Mouse (Mus musculus) E14TG2a.4 (cell line): ENCODE measurements at regions not wholly inside any gene's neighbourhood (a gene's known extent, or its start where the extent isn't known, plus 50 kb on each side); places are given as distances from the start of the nearest gene placed in this dataset.

Experiments
- H3K27me3 ChIP-seq: 2 replicates; pipeline ENCODE4 v1.6.1; 2014; ENCODE audit warnings: low read length, control low read depth; ENCODE audit not compliant: insufficient read depth
- H3K36me3 ChIP-seq: 2 replicates; pipeline ENCODE4 v1.6.1; 2014; ENCODE audit warnings: low read length, control low read depth; ENCODE audit not compliant: insufficient read depth
- H3K4me1 ChIP-seq: replicated peaks from 2 replicates; pipeline ENCODE4 v1.6.1; 2014; ENCODE audit warnings: low read depth, low read length, control low read depth
- H3K4me3 ChIP-seq: replicated peaks from 2 replicates; pipeline ENCODE4 v1.5.1; 2014; ENCODE audit warnings: mild to moderate bottlenecking, low read length
- H3K9me3 ChIP-seq: 2 replicates; pipeline ENCODE4 v1.6.1; 2014; ENCODE audit warnings: low read length, control low read depth
- CTCF ChIP-seq: conservative IDR thresholded peaks from 2 replicates; pipeline ENCODE4 v1.5.1; 2014; ENCODE audit warnings: low read length
- NANOG ChIP-seq: IDR thresholded peaks from 2 replicates; pipeline ENCODE4 v1.6.1; 2014; ENCODE audit warnings: borderline replicate concordance, low read length, mixed read lengths
- POU5F1 ChIP-seq: IDR thresholded peaks from 2 replicates; pipeline ENCODE4 v1.6.1; 2014; ENCODE audit warnings: low read length, borderline replicate concordance

- peaks cover 12% of the 10 kb centered on the region for H3K27me3 ChIP-seq
- TF ChIP-seq POU5F1: no peak
- TF ChIP-seq NANOG: no peak
- TF ChIP-seq CTCF: no peak
- no peaks in the 10 kb centered on the region for H3K9me3 ChIP-seq
- no peak overlapping the region for H3K4me3 ChIP-seq
- no peaks in the 10 kb centered on the region for H3K4me1 ChIP-seq
- H3K36me3 ChIP-seq: no peaks in the 10 kb centered on the region
Observed at GRCm38 (mm10) chr12:9920401-9920800, 350.5 kb downstream of the Osr1 start.

GRCm38 (mm10) chr12:9921591-9922198, 351.8 kb downstream of the Osr1 start:
- Histone ChIP-seq H3K4me3 (no peak overlapping the region), H3K4me1 (no peaks in the 10 kb centered on the region), H3K36me3 (no peaks in the 10 kb centered on the region), H3K9me3 (no peaks in the 10 kb centered on the region), H3K27me3 (0 out of 2 replicates have a peak, but pooled peaks cover 3% of the 10 kb centered on the region)
- no peak for TF ChIP-seq POU5F1
- no peak for TF ChIP-seq CTCF
- TF ChIP-seq NANOG: no peak

- H3K4me1 ChIP-seq: no peaks in the 10 kb centered on the region
- H3K9me3 ChIP-seq: no peaks in the 10 kb centered on the region
- H3K4me3 ChIP-seq: no peak overlapping the region
- H3K27me3 ChIP-seq: no peaks in the 10 kb centered on the region
- TF ChIP-seq NANOG: no peak
- no peak for TF ChIP-seq POU5F1
- no peak for TF ChIP-seq CTCF
- no peaks in the 10 kb centered on the region for H3K36me3 ChIP-seq
Observed at GRCm38 (mm10) chr12:9924561-9924960, 354.6 kb downstream of the Osr1 start.

- Histone ChIP-seq H3K4me1 (no peaks in the 10 kb centered on the region), H3K9me3 (no peaks in the 10 kb centered on the region), H3K36me3 (no peaks in the 10 kb centered on the region), H3K27me3 (no peaks in the 10 kb centered on the region), H3K4me3 (no peak overlapping the region)
- no peak for TF ChIP-seq POU5F1
- no peak for TF ChIP-seq CTCF
- TF ChIP-seq NANOG: no peak
Observed at GRCm38 (mm10) chr12:9934158-9934557, 364.2 kb downstream of the Osr1 start.

GRCm38 (mm10) chr12:9941357-9941756, 371.4 kb downstream of the Osr1 start:
- Histone ChIP-seq H3K4me3 (no peak overlapping the region), H3K36me3 (no peaks in the 10 kb centered on the region), H3K9me3 (no peaks in the 10 kb centered on the region), H3K4me1 (no peaks in the 10 kb centered on the region), H3K27me3 (no peaks in the 10 kb centered on the region)
- TF ChIP-seq POU5F1 (no peak), NANOG (no peak), CTCF (no peak)

- Histone ChIP-seq H3K27me3 (no peaks in the 10 kb centered on the region), H3K36me3 (no peaks in the 10 kb centered on the region), H3K4me1 (no peaks in the 10 kb centered on the region), H3K4me3 (no peak overlapping the region), H3K9me3 (no peaks in the 10 kb centered on the region)
- TF ChIP-seq CTCF (no peak), POU5F1 (no peak), NANOG (no peak)
Observed at GRCm38 (mm10) chr12:9941823-9942222, 371.9 kb downstream of the Osr1 start.

GRCm38 (mm10) chr12:9948784-9949183, 378.9 kb downstream of the Osr1 start:
- no peaks in the 10 kb centered on the region for H3K36me3 ChIP-seq
- no peak for TF ChIP-seq CTCF
- TF ChIP-seq POU5F1: no peak
- TF ChIP-seq NANOG: no peak
- no peaks in the 10 kb centered on the region for H3K4me1 ChIP-seq
- no peaks in the 10 kb centered on the region for H3K9me3 ChIP-seq
- H3K27me3 ChIP-seq: no peaks in the 10 kb centered on the region
- H3K4me3 ChIP-seq: no peak overlapping the region

- no peaks in the 10 kb centered on the region for H3K27me3 ChIP-seq
- H3K4me1 ChIP-seq: no peaks in the 10 kb centered on the region
- no peak overlapping the region for H3K4me3 ChIP-seq
- no peak for TF ChIP-seq CTCF
- no peak for TF ChIP-seq NANOG
- no peak for TF ChIP-seq POU5F1
- H3K36me3 ChIP-seq: no peaks in the 10 kb centered on the region
- no peaks in the 10 kb centered on the region for H3K9me3 ChIP-seq
Observed at GRCm38 (mm10) chr12:9952372-9952771, 382.5 kb downstream of the Osr1 start.

GRCm38 (mm10) chr12:9954178-9954888, 384.4 kb downstream of the Osr1 start:
- Histone ChIP-seq H3K36me3 (no peaks in the 10 kb centered on the region), H3K27me3 (no peaks in the 10 kb centered on the region), H3K4me3 (no peak overlapping the region), H3K9me3 (no peaks in the 10 kb centered on the region), H3K4me1 (no peaks in the 10 kb centered on the region)
- TF ChIP-seq CTCF: no peak
- no peak for TF ChIP-seq POU5F1
- no peak for TF ChIP-seq NANOG
